Mouse (Mus musculus) neural tube, embryonic 12.5 days (tissue): ENCODE results near the gene Gm5447. TPM values are rescaled to one million over a fixed set of nuclear protein-coding genes. Genes with fewer than 3 reads are reported as not detected.

Experiments used
- ATAC-seq: fragments of 200-750 bp; cut with Nextera tagmentation; 2 replicates; pipeline ENCODE4 v1.8.0; 2017; ENCODE audit warnings: low read depth, mild to moderate bottlenecking, moderate TSS enrichment, moderate library complexity; ENCODE audit not compliant: low FRiP score
- H3K27ac ChIP-seq: fragments of 300-500 bp; sonication (generic); 2 replicates; pipeline ENCODE4 v1.5.1; 2016
- H3K27me3 ChIP-seq: fragments of 300-500 bp; sonication (generic); replicated peaks from 2 replicates; pipeline ENCODE4 v1.6.1; 2016; ENCODE audit warnings: mild to moderate bottlenecking
- H3K36me3 ChIP-seq: fragments of 300-500 bp; sonication (generic); 2 replicates; pipeline ENCODE4 v1.6.1; 2016; ENCODE audit warnings: mild to moderate bottlenecking
- H3K4me1 ChIP-seq: fragments of 300-500 bp; sonication (generic); 2 replicates; pipeline ENCODE4 v1.6.1; 2016
- H3K4me2 ChIP-seq: fragments of 300-500 bp; sonication (generic); replicated peaks from 2 replicates; pipeline ENCODE4 v1.6.1; 2016; ENCODE audit warnings: mild to moderate bottlenecking
- H3K4me3 ChIP-seq: fragments of 300-500 bp; sonication (generic); 2 replicates; pipeline ENCODE4 v1.5.1; 2016
- H3K9ac ChIP-seq: fragments of 300-500 bp; sonication (generic); 2 replicates; pipeline ENCODE4 v1.6.1; 2016; ENCODE audit warnings: mild to moderate bottlenecking
- H3K9me3 ChIP-seq: fragments of 300-500 bp; sonication (generic); 2 replicates; pipeline ENCODE4 v1.6.1; 2016; ENCODE audit warnings: mild to moderate bottlenecking
- WGBS: fragments of 180-500 bp; shearing (Covaris S2); methylation state at CpG from one replicate; pipeline ENCODE4 v1.1.7; 2016; 5-methylcytosine and 5-hydroxymethylcytosine counted together
- polyA plus RNA-seq: library from polyadenylated mRNA; unstranded; fragments of >200 nt; fragmentation: Nextera tagmentation; extraction: Ambion mirVana; gene quantifications from 2 replicates; pipeline ENCODE4 v1.2.1, GENCODE M21; 2016

Gm5447 gene
- polyA plus RNA-seq, 1 experiment from 2014 or later = not detected

- ATAC-seq = no peak
- Histone ChIP-seq H3K4me2 (no peak overlapping the region), H3K27me3 (no peaks in the 10 kb centered on the region; the same call in 1 of the 2 replicates), H3K36me3 (no peaks in the 10 kb centered on the region), H3K4me1 (peaks cover 9% of the 10 kb centered on the region; the same call in 1 of the 2 replicates), H3K27ac (no peak overlapping the region), H3K9ac (no peak overlapping the region), H3K9me3 (no peaks in the 10 kb centered on the region), H3K4me3 (no peak overlapping the region)
- WGBS = 89% methylated on average over 10 of the region's 10 CpGs
Observed at GRCm38 (mm10) chr13:30989710-30990109, 15.7 kb downstream of the Gm5447 start.

- Histone ChIP-seq H3K27me3 (no peaks in the 10 kb centered on the region; the same call in 1 of the 2 replicates), H3K9ac (no peak overlapping the region), H3K36me3 (no peaks in the 10 kb centered on the region), H3K4me1 (peaks cover 9% of the 10 kb centered on the region; the same call in 1 of the 2 replicates), H3K4me2 (no peak overlapping the region), H3K9me3 (no peaks in the 10 kb centered on the region), H3K4me3 (no peak overlapping the region), H3K27ac (no peak overlapping the region)
- ATAC-seq = no peak
- WGBS = 72% methylated on average over 9 of the region's 9 CpGs
Observed at GRCm38 (mm10) chr13:30990233-30990632, 16.2 kb downstream of the Gm5447 start.

GRCm38 (mm10) chr13:30993819-30994218, 19.8 kb downstream of the Gm5447 start:
- Histone ChIP-seq H3K4me3 (no peak overlapping the region), H3K9ac (no peak overlapping the region), H3K4me2 (no peak overlapping the region), H3K4me1 (no peaks in the 10 kb centered on the region), H3K27ac (no peak overlapping the region), H3K9me3 (no peaks in the 10 kb centered on the region), H3K36me3 (no peaks in the 10 kb centered on the region), H3K27me3 (no peaks in the 10 kb centered on the region; the same call in 1 of the 2 replicates)
- 32% methylated on average over 3 of the region's 3 CpGs for WGBS
- no peak for ATAC-seq

- no peaks in the 10 kb centered on the region for H3K4me1 ChIP-seq
- no peak overlapping the region for H3K4me2 ChIP-seq
- no peaks in the 10 kb centered on the region; the same call in 1 of the 2 replicates for H3K27me3 ChIP-seq
- H3K27ac ChIP-seq = no peak overlapping the region
- no peaks in the 10 kb centered on the region for H3K9me3 ChIP-seq
- H3K9ac ChIP-seq = no peak overlapping the region
- ATAC-seq = no peak
- no peak overlapping the region for H3K4me3 ChIP-seq
- WGBS = 77% methylated on average over 6 of the region's 6 CpGs
- no peaks in the 10 kb centered on the region for H3K36me3 ChIP-seq
Observed at GRCm38 (mm10) chr13:30994249-30994858, 20.4 kb downstream of the Gm5447 start.

GRCm38 (mm10) chr13:30997526-30998253, 23.7 kb downstream of the Gm5447 start:
- H3K4me1 ChIP-seq = no peaks in the 10 kb centered on the region
- H3K27me3 ChIP-seq = no peaks in the 10 kb centered on the region
- no peak overlapping the region for H3K4me3 ChIP-seq
- no peaks in the 10 kb centered on the region for H3K9me3 ChIP-seq
- 86% methylated on average over 8 of the region's 8 CpGs for WGBS
- no peaks in the 10 kb centered on the region for H3K36me3 ChIP-seq
- H3K4me2 ChIP-seq = no peak overlapping the region
- H3K9ac ChIP-seq = no peak overlapping the region
- no peak for ATAC-seq
- no peak overlapping the region for H3K27ac ChIP-seq

GRCm38 (mm10) chr13:30999799-31000198, 25.8 kb downstream of the Gm5447 start:
- Histone ChIP-seq H3K4me1 (no peaks in the 10 kb centered on the region), H3K9me3 (no peaks in the 10 kb centered on the region), H3K4me3 (no peak overlapping the region), H3K27ac (no peak overlapping the region), H3K4me2 (no peak overlapping the region), H3K9ac (no peak overlapping the region), H3K36me3 (no peaks in the 10 kb centered on the region), H3K27me3 (no peaks in the 10 kb centered on the region)
- no peak for ATAC-seq
- 87% methylated on average over 6 of the region's 6 CpGs for WGBS

- Histone ChIP-seq H3K9ac (no peak overlapping the region), H3K27ac (no peak overlapping the region), H3K36me3 (no peaks in the 10 kb centered on the region), H3K4me1 (no peaks in the 10 kb centered on the region), H3K4me3 (no peak overlapping the region), H3K4me2 (no peak overlapping the region), H3K9me3 (no peaks in the 10 kb centered on the region), H3K27me3 (no peaks in the 10 kb centered on the region)
- WGBS = 74% methylated on average over 12 of the region's 12 CpGs
- ATAC-seq = no peak
Observed at GRCm38 (mm10) chr13:31004458-31004857, 30.5 kb downstream of the Gm5447 start.

- Histone ChIP-seq H3K4me1 (no peaks in the 10 kb centered on the region), H3K27ac (no peak overlapping the region), H3K4me2 (no peak overlapping the region), H3K9me3 (no peaks in the 10 kb centered on the region), H3K9ac (no peak overlapping the region), H3K4me3 (no peak overlapping the region), H3K36me3 (no peaks in the 10 kb centered on the region), H3K27me3 (no peaks in the 10 kb centered on the region)
- ATAC-seq = no peak
- 80% methylated on average over 4 of the region's 4 CpGs for whole genome bisulfite sequencing
Observed at GRCm38 (mm10) chr13:31004995-31005394, 31.0 kb downstream of the Gm5447 start.

- Histone ChIP-seq H3K27ac (no peak overlapping the region), H3K4me3 (no peak overlapping the region), H3K9ac (no peak overlapping the region), H3K4me2 (no peak overlapping the region), H3K9me3 (no peaks in the 10 kb centered on the region), H3K27me3 (no peaks in the 10 kb centered on the region), H3K36me3 (no peaks in the 10 kb centered on the region), H3K4me1 (no peaks in the 10 kb centered on the region)
- 91% methylated on average over 3 of the region's 3 CpGs for WGBS
- no peak for ATAC-seq
Observed at GRCm38 (mm10) chr13:31017545-31017944, 43.5 kb downstream of the Gm5447 start.

GRCm38 (mm10) chr13:31021514-31021913, 47.5 kb downstream of the Gm5447 start:
- H3K9me3 ChIP-seq = no peaks in the 10 kb centered on the region
- H3K4me2 ChIP-seq = no peak overlapping the region
- H3K9ac ChIP-seq = no peak overlapping the region
- no peak overlapping the region for H3K27ac ChIP-seq
- WGBS = 65% methylated on average over 4 of the region's 4 CpGs
- no peaks in the 10 kb centered on the region for H3K4me1 ChIP-seq
- no peak overlapping the region for H3K4me3 ChIP-seq
- H3K36me3 ChIP-seq = no peaks in the 10 kb centered on the region
- no peak for ATAC-seq
- no peaks in the 10 kb centered on the region for H3K27me3 ChIP-seq

- no peak overlapping the region for H3K27ac ChIP-seq
- no peak overlapping the region for H3K9ac ChIP-seq
- no peak overlapping the region for H3K4me3 ChIP-seq
- no peak for ATAC-seq
- H3K27me3 ChIP-seq = no peaks in the 10 kb centered on the region
- H3K4me1 ChIP-seq = no peaks in the 10 kb centered on the region
- no peak overlapping the region for H3K4me2 ChIP-seq
- H3K36me3 ChIP-seq = no peaks in the 10 kb centered on the region
- 81% methylated on average over 6 of the region's 6 CpGs for WGBS
- H3K9me3 ChIP-seq = no peaks in the 10 kb centered on the region
Observed at GRCm38 (mm10) chr13:31021927-31022326, 47.9 kb downstream of the Gm5447 start.

- H3K4me3 ChIP-seq = no peak overlapping the region
- ATAC-seq = no peak
- no peak overlapping the region for H3K9ac ChIP-seq
- H3K4me1 ChIP-seq = no peaks in the 10 kb centered on the region
- WGBS = 77% methylated on average over 3 of the region's 3 CpGs
- H3K36me3 ChIP-seq = no peaks in the 10 kb centered on the region
- no peak overlapping the region for H3K4me2 ChIP-seq
- H3K27me3 ChIP-seq = no peaks in the 10 kb centered on the region
- no peaks in the 10 kb centered on the region for H3K9me3 ChIP-seq
- no peak overlapping the region for H3K27ac ChIP-seq
Observed at GRCm38 (mm10) chr13:31023664-31024063, 49.7 kb downstream of the Gm5447 start.
